Mouse (Mus musculus) central nervous system, embryonic 14 days (tissue): Measurements from ENCODE around the gene Nus1. TPM values are rescaled to one million over a fixed set of nuclear protein-coding genes. Genes with fewer than 3 reads are reported as not detected.

Source experiments
- polyA plus RNA-seq: library from polyadenylated mRNA; depleted of rRNA; stranded (reverse); fragments of >200 nt; gene quantifications from 2 replicates; pipeline ENCODE4 v1.2.3, GENCODE M21; 2012; rRNA removed

Gene Nus1
- polyA plus RNA-seq, result 22.8 and 25.5 TPM in 2 replicates

DNA sequence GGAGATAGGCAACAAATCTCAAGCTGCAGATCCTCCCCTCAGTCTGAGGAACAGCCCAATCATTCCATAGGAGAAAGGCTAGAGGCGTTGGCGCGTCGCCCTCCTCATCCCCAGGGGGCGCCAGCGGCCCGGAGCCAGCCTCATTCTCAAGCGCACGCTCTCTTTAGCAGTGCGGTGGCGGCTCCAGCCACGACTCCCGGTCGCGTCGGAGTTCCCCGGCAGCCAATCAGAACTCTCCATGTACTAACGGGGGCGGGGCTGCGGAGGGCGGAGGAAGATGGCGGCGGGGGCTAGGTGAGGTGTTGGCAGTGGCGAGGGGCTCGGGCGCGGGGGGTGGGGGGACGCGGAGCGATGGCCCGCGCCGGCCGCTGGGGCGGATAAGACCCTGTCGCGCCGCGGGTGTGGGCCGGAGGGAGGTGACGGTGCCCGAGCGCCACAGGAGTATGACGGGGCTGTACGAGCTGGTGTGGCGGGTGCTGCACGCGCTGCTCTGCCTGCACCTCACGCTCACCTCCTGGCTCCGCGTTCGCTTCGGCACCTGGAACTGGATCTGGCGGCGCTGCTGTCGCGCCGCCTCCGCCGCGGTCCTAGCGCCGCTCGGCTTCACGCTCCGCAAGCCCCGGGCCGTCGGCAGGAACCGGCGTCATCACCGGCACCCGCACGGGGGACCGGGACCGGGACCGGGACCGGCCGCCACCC lies at the start of gene Nus1:
Gene Nus1 (plus strand): TSS at position 249 of the 699 bp plus-strand sequence.

DNA sequence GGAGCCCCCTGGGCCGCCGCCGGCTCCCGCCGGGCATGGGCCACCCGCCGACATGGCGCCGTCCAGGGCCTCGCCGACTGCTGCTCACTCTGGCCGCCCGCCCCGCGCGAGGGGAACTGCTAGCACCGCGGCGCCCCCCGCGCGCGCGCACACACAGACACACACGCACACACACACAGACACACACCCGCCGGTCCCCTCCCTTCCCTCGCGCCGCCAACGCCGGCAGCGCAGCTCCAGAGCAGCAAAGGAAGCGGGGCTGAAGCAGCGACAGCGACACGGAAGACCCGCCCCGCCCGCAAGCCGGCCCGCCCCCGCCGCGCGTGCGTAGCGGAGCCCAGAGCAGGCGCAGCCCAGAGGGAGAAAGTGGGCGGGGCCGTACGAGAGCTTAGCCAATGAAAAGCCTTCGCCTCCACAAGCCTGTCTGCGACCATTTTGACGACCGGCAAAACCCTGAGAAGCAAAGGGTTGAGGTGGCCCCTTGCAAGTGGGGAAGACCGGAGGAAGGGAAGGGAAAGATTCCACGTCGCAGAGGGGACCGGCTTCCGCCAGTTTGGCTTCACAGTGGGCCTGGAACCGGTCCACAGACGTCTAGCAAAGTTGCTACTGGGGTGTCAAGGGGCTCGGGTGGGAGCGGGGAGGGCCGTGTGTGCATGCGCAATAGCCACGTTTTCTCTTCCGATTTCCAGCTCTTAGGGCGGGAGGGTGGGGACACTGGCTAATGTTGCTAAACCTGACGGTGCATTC lies 35.3 kb upstream of the Nus1 start, which contains the start of gene Gopc:
Gene Gopc (minus strand): TSS at position 280 of the 747 bp plus-strand sequence.

DNA sequence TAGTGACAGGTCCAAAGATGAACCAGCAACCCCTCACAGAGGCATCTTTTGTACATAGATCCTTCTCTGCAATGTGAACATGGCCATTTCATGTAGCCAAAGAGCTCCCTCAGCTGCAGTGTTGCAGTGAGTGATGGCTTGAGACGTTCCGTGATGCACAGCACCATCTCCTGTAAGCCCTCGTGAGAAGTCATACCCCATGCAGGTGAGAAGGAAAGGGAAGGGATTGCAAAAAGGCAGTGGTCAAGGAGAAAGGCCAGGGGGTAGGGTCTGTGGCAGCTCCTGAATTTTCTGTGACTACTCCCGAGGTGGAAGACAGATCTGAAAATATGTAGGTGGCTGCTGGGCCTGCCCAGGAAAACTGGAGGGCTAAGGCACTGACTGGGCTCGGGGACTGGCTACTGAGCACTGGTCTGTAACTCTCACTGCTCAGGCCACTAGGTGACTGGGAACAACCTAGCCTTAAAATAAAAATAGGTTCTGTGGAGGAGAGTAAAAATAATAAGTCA lies 28.4 kb upstream of the Nus1 start, which contains the start of gene Nepn:
Gene Nepn (plus strand): TSS at position 51 of the 509 bp plus-strand sequence.

Other genes with a start within 250 kb of the Nus1 start
- gene Ros1, start 222.3 kb upstream of the Nus1 start, polyA plus RNA-seq, result 0.01 TPM in 1 of 2 replicates, not detected in the other
- gene Dcbld1, start 183.9 kb upstream of the Nus1 start, polyA plus RNA-seq, result 11.8 and 12.6 TPM in 2 replicates
- gene Gm26741, start 58.8 kb upstream of the Nus1 start, polyA plus RNA-seq, result not detected in 2 replicates
- 14.1 and 16.6 TPM in 2 replicates for gene Gopc, start 35.4 kb upstream of the Nus1 start, polyA plus RNA-seq
- gene Nepn, start 28.6 kb upstream of the Nus1 start, polyA plus RNA-seq, result 0.04 and 0.14 TPM in 2 replicates